Mouse (Mus musculus): ENCODE data around the gene Ugdh. TPM values are rescaled to one million over a fixed set of nuclear protein-coding genes. Genes with fewer than 3 reads are reported as not detected.
A peak's percentile ranks its signal among the peaks of the same experiment; 100 is the strongest.

Ugdh gene
- total RNA-seq, 2 experiments from 2014 or later = 15.0 to 15.2 TPM

- intact Hi-C loops (cut with DNase I) = loop anchor here (1.0 to 5.0 kb wide), 2 partner anchors 43 kb away; partner anchors contain the start of genes Lias and Rpl9
- DNase-seq = peak in 1 of 2 experiments; percentile 7
Observed at GRCm38 (mm10) chr5:65434471-65435362, 1.0 kb downstream of the Ugdh start.

GRCm38 (mm10) chr5:65429441-65429840 lies 6.3 kb downstream of the Ugdh start:
- DNase-seq = no peak
- intact Hi-C loops (cut with DNase I) = no loop called here

GRCm38 (mm10) chr5:65428321-65428720 lies 7.4 kb downstream of the Ugdh start:
- intact Hi-C loops (cut with DNase I) = no loop called here
- DNase-seq = no peak

DNA sequence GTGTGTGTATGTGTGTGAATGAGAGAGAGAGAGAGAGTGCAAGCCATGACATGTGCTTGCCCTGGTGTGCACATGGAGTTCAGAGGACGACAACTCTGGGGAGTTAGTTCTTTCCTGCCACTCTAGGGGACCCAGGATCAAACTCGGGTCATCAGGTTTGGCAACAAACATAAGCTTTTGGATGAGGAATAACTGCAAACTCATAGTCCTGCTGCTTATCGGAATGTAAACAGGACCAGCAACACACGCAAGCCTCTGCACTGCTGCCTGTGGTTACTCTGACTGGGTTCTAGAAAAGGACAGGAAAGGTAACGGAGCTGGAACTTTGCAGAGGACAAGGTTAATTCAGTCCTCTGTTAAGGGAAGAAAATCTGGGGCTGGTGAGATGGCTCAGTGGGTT lies 10.5 kb downstream of the Ugdh start:
- intact Hi-C loops (cut with DNase I) = no loop called here
- DNase-seq = no peak

- intact Hi-C loops (cut with DNase I) = no loop called here
- no peak for DNase-seq
Observed at GRCm38 (mm10) chr5:65424215-65424614, 11.5 kb downstream of the Ugdh start.

GRCm38 (mm10) chr5:65422803-65423202 lies 12.9 kb downstream of the Ugdh start:
- intact Hi-C loops (cut with DNase I) = no loop called here

GRCm38 (mm10) chr5:65420822-65421221 lies 14.9 kb downstream of the Ugdh start:
- DNase-seq = no peak
- intact Hi-C loops (cut with DNase I) = no loop called here

More at GRCm38 (mm10) chr5:65422803-65423202, 12.9 kb downstream of the Ugdh start:
- no peak for DNase-seq

DNA sequence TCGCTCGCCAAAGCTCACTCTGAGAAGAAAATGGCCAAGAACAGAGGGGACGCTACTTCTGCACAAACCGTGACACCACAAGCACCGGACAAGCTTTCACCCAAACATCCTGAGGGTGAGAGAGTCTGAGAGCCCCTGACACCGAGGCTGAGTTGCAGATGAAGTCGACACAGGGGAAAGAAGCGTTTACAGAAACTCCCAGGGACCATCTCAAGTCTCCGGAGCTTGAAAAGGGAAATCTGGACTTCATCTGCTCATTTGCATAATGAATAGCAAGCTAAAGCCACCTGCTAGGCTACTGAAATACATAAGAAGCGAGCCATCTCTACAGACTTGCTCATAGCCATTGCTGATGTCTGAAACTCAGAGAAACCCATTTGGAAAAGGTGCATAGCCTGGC lies 16.6 kb downstream of the Ugdh start:
- no peak for DNase-seq
- intact Hi-C loops (cut with DNase I) = no loop called here

GRCm38 (mm10) chr5:65415653-65416458 lies 19.9 kb downstream of the Ugdh start:
- intact Hi-C loops (cut with DNase I) = no loop called here
- DNase-seq = peak; percentile 30 to 37

- intact Hi-C loops (cut with DNase I) = no loop called here
- DNase-seq = no peak
Observed at GRCm38 (mm10) chr5:65407989-65408388, 27.8 kb downstream of the Ugdh start.

DNA sequence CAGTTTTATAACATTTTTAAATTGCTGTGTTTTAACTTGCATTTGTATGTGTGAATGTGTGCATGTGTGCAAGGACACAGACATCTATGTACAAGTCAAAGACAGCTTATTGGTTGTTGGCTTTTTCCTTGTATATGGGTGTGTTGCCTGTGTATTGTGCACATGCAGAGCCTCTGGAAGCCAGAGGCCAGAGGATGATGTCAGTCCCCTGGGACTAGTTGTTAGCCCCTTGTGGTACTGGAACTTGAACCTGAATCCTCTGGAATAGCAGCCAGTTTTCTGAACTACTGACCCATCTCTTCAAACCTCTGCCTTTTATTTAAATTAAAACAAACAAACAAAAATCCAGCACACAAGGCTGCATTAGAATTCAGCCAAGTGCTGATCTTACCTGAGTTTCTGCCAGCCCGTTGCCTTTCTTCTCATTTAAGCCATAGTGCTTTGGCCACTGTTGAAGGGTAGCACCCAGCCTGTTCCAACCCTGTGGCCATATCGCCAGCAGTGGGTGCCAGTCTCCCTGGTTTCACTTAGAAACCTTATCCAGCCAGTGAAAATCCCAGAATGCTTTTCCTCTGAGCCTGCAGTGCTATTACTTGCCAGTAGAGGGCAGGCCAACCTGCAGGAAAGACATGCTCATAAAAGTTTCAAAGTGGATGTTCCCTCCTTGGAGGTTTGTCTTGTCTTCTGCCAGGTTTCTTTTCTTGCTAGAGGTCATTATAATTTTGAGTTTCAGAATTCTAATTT lies 34.3 kb downstream of the Ugdh start:
- intact Hi-C loops (cut with DNase I) = loop anchor here (2.0 to 5.0 kb wide), 3 partner anchors 126 to 536 kb away; no protein-coding TSS in a partner anchor
- DNase-seq = peak; percentile 78 to 85

DNA sequence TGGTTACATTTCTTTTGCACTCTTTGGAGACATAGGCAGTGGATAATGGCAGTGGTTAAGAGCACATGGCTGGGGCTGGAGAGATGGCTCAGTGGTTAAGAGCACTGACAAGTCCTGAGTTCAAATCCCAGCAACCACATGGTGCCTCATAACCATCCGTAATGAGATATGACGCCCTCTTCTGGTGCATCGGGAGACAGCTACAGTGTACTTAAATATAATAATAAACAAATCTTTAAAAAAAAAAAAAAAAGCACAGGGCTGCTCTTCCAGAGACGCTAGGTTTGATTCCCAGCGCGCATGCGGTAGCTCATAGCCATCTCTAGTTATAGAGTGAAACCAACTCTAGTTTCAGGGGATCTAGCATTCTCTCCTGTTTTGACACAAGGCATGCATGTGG lies 41.3 kb downstream of the Ugdh start:
- intact Hi-C loops (cut with DNase I) = loop anchor here (10.0 kb wide), 1 partner anchor 390 kb away; no protein-coding TSS in a partner anchor
- DNase-seq = no peak

DNA sequence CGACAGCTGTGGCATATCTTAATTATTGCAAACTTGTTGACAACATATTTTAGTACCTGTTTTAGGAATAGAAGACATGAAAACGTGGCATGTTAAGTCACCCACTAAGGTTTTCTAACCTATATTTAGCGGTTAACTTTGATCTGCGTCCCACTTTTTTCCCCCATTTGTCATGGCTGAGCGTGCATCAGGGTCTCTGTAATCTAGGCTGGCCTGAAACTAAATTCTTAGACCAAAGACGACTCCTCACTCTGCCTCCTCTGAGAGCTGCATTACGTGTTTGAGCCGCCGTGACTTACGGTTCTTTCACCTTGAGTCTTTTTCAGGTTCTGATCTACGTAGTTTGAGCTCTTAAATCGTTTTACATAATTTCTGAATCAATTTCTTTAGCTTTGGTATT lies 44.0 kb downstream of the Ugdh start:
- DNase-seq = no peak
- intact Hi-C loops (cut with DNase I) = loop anchor here (1.0 to 10.0 kb wide), 3 partner anchors 44 to 387 kb away; partner anchors contain the start of genes Rfc1 and Ugdh

GRCm38 (mm10) chr5:65390648-65391644 lies 44.8 kb downstream of the Ugdh start, which contains the start of the genes Rpl9 and Lias:
Gene Rpl9, minus strand, starts transcription at chr5:65391444.
Gene Lias, plus strand, starts transcription at chr5:65391497.
- intact Hi-C loops (cut with DNase I) = loop anchor here (1.0 to 10.0 kb wide), 3 partner anchors 44 to 386 kb away; partner anchors contain the start of genes Rfc1 and Ugdh
- peak; percentile 99 to 100 for DNase-seq

- intact Hi-C loops (cut with DNase I) = no loop called here
Observed at GRCm38 (mm10) chr5:65387008-65387867, 48.5 kb downstream of the Ugdh start.

DNA sequence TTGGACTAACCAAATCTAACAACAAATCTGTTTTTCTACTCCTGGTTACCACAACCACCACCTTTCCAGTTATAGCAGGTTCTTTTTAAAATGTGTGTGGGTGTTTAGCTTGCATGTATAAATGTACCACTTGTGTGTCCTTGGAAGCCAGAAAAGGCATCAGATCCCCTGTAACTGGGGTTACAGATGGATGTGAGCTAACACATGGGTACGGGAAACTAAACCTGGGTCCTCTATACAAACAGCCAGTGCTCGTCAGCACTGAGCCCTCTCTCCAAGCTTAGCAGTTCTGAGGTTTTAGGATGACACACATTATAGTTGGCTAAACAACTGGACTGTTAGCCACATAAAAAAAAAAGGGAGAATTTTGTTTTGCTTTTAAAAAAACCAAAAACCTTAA lies 50.0 kb downstream of the Ugdh start:
- DNase-seq = no peak
- intact Hi-C loops (cut with DNase I) = no loop called here

More at GRCm38 (mm10) chr5:65387008-65387867, 48.5 kb downstream of the Ugdh start:
- DNase-seq = no peak

- intact Hi-C loops (cut with DNase I) = no loop called here
- no peak for DNase-seq
Observed at GRCm38 (mm10) chr5:65374746-65375145, 61.0 kb downstream of the Ugdh start.

DNA sequence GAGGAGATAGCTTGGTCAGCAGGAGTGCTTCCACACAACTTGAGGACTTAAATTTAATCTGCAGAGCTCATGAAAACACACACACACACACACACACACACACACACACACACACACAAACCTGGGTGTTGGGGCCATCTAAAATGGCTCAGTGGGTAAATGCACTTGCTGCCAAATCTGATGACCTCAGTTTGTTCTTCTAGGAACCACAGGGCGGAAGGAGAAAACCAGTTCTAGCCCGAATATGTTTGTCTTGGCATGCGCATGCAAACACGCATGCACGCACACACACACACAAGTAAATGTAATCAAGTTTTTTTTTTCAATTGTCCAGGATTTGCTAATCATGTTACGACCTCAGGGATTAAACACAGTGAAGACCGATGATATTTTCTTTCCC lies 64.2 kb downstream of the Ugdh start:
- intact Hi-C loops (cut with DNase I) = no loop called here
- DNase-seq = no peak
